8 mouse cellular contexts compared by ENCODE assay signal in genomic region chr2:156482299-156482698, GRCm38 (mm10).
DNase-seq lines count a peak whose midpoint lies in the region; ATAC-seq lines count a peak whose summit lies in the region.

No protein-coding gene starts in this region.

- no peaks in the 10 kb centered on the region for H3K4me1 ChIP-seq in kidney, embryonic 16.5 days (ENCODE audit: insufficient read depth, low read length)

- ATAC-seq in kidney, embryonic 16.5 days (ENCODE audit: low FRiP score, low TSS enrichment) = no peak

- H3K36me3 ChIP-seq in kidney, embryonic 16.5 days (ENCODE audit: insufficient read depth, low read length) = no peaks in the 10 kb centered on the region

- no peak overlapping the region for H3K27ac ChIP-seq in kidney, embryonic 16.5 days (ENCODE audit: low read length)

- no peak overlapping the region for H3K4me3 ChIP-seq in kidney, embryonic 16.5 days (ENCODE audit: low read length)

- 32% methylated on average over 13 of the region's 13 CpGs for WGBS in kidney, embryonic 16.5 days

- DNase-seq in kidney, adult 11 months = peak; percentile 69
- peak; percentile 63 for DNase-seq in ES-CJ7 (ENCODE audit: low read depth, low spot score)
- DNase-seq in brain, adult 2 months (ENCODE audit: low read depth, low spot score) = peak; percentile 78
- DNase-seq in forelimb bud, embryonic 11.5 days (ENCODE audit: low read depth, low spot score) = peak; percentile 40
- DNase-seq in lung, adult 18-20 months = peak; percentile 65 to 66
- DNase-seq in right cerebral cortex, postnatal 14 days = peak; percentile 71
- DNase-seq in Muller cell, postnatal 12 days (ENCODE audit: inconsistent ontology term) = no peak

- H3K9ac ChIP-seq in kidney, embryonic 16.5 days (replicated peaks; ENCODE audit: low read length) = no peak overlapping the region

- H3K27me3 ChIP-seq in kidney, embryonic 16.5 days (ENCODE audit: insufficient read depth, low read length) = peaks cover 4% of the 10 kb centered on the region; the same call in 1 of the 2 replicates

- no peak overlapping the region for H3K4me2 ChIP-seq in kidney, embryonic 16.5 days (replicated peaks; ENCODE audit: low read depth, low read length)

- no peaks in the 10 kb centered on the region for H3K9me3 ChIP-seq in kidney, embryonic 16.5 days (ENCODE audit: low read length)
